Mouse (Mus musculus) liver, postnatal 0 days (tissue): ENCODE data around the gene Rmi2. TPM values are rescaled to one million over a fixed set of nuclear protein-coding genes. Genes with fewer than 3 reads are reported as not detected.
A peak's percentile ranks its signal among the peaks of the same experiment; 100 is the strongest.

Experiments
- ATAC-seq: fragments of 200-750 bp; cut with Nextera tagmentation; 2 replicates; pipeline ENCODE4 v1.8.0; 2017; ENCODE audit warnings: mild to moderate bottlenecking, moderate library complexity
- DNase-seq: peaks from one replicate; pipeline ENCODE4 v3.0.0-alpha.2; 2016
- H3K27ac ChIP-seq: fragments of 300-500 bp; sonication (generic); 2 replicates; pipeline ENCODE4 v1.5.1; 2014; ENCODE audit warnings: antibody characterized with exemption, moderate library complexity, mild to moderate bottlenecking, low read depth
- H3K27me3 ChIP-seq: fragments of 300-500 bp; sonication (generic); 2 replicates; pipeline ENCODE4 v1.6.1; 2014; ENCODE audit warnings: low read length, control low read depth, mixed read lengths; ENCODE audit not compliant: insufficient read depth
- H3K36me3 ChIP-seq: fragments of 300-500 bp; sonication (generic); replicated peaks from 2 replicates; pipeline ENCODE4 v1.6.1; 2014; ENCODE audit warnings: mild to moderate bottlenecking, control low read depth, low read length, moderate library complexity, mixed read lengths; ENCODE audit not compliant: insufficient read depth
- H3K4me1 ChIP-seq: fragments of 300-500 bp; sonication (generic); 2 replicates; pipeline ENCODE4 v1.6.1; 2014; ENCODE audit warnings: antibody characterized with exemption, mild to moderate bottlenecking, control low read depth; ENCODE audit not compliant: insufficient read depth
- H3K4me2 ChIP-seq: fragments of 300-500 bp; sonication (generic); 2 replicates; pipeline ENCODE4 v1.6.1; 2014; ENCODE audit warnings: low read depth, mild to moderate bottlenecking, low read length, moderate library complexity, mixed read lengths
- H3K4me3 ChIP-seq: fragments of 300-500 bp; sonication (generic); 2 replicates; pipeline ENCODE4 v1.5.1; 2014; ENCODE audit warnings: low read depth, low read length
- H3K9ac ChIP-seq: fragments of 300-500 bp; sonication (generic); replicated peaks from 2 replicates; pipeline ENCODE4 v1.6.1; 2014; ENCODE audit warnings: mild to moderate bottlenecking, moderate library complexity
- H3K9me3 ChIP-seq: fragments of 300-500 bp; sonication (generic); 2 replicates; pipeline ENCODE4 v1.6.1; 2016; ENCODE audit warnings: mild to moderate bottlenecking, control low read depth, low read length, mixed read lengths
- CTCF ChIP-seq: sonication (generic); IDR thresholded peaks from 2 replicates; pipeline ENCODE4 v1.5.1; 2016; ENCODE audit warnings: antibody characterized with exemption, low read depth
- EP300 ChIP-seq: IDR thresholded peaks from 2 replicates; pipeline ENCODE4 v1.6.1; 2016; ENCODE audit warnings: antibody characterized with exemption, low read depth, mild to moderate bottlenecking
- WGBS: fragments of 180-500 bp; shearing (Covaris S2); extraction: QIAGEN DNeasy Blood & Tissue Kit; methylation state at CpG from one replicate; pipeline ENCODE4 v1.1.7; 2014; ENCODE audit not compliant: insufficient replicate concordance; 5-methylcytosine and 5-hydroxymethylcytosine counted together
- polyA plus RNA-seq: library from polyadenylated mRNA; unstranded; fragments of >200 nt; fragmentation: Nextera tagmentation; extraction: Ambion mirVana; gene quantifications from 2 replicates; pipeline ENCODE4 v1.2.1, GENCODE M21; 2015

Gene Rmi2
- polyA plus RNA-seq, 1 experiment from 2014 or later: 1.1 TPM

- Histone ChIP-seq H3K4me3 (no peak overlapping the region), H3K36me3 (0 out of 2 replicates have a peak, but pooled peaks cover 3% of the 10 kb centered on the region), H3K9ac (no peak overlapping the region), H3K9me3 (no peaks in the 10 kb centered on the region), H3K4me2 (no peak overlapping the region), H3K27ac (no peak overlapping the region), H3K4me1 (peaks cover 28% of the 10 kb centered on the region), H3K27me3 (no peaks in the 10 kb centered on the region)
- TF ChIP-seq EP300 (no peak), CTCF (no peak)
- WGBS: 86% methylated on average over 3 of the region's 3 CpGs
- DNase-seq: no peak
- no peak for ATAC-seq
These were observed 1.5 kb downstream of the Rmi2 start for GRCm38 (mm10) chr16:10836388-10836787.

GRCm38 (mm10) chr16:10837250-10837649 lies 2.4 kb downstream of the Rmi2 start:
- no peak for ATAC-seq

GRCm38 (mm10) chr16:10837903-10838302 lies 3.0 kb downstream of the Rmi2 start:
- TF ChIP-seq CTCF (no peak), EP300 (no peak)
- H3K4me2 ChIP-seq: peak overlapping the region; percentile 42
- DNase-seq: no peak
- 43% methylated on average over 1 of the region's 1 CpGs for WGBS
- peak overlapping the region; percentile 60 for H3K27ac ChIP-seq
- ATAC-seq: no peak
- no peak overlapping the region for H3K4me3 ChIP-seq
- H3K36me3 ChIP-seq: 0 out of 2 replicates have a peak, but pooled peaks cover 3% of the 10 kb centered on the region
- H3K4me1 ChIP-seq: peaks cover 28% of the 10 kb centered on the region
- no peaks in the 10 kb centered on the region for H3K27me3 ChIP-seq
- H3K9me3 ChIP-seq: no peaks in the 10 kb centered on the region
- H3K9ac ChIP-seq: no peak overlapping the region

More at GRCm38 (mm10) chr16:10837250-10837649, 2.4 kb downstream of the Rmi2 start:
- 78% methylated on average over 3 of the region's 3 CpGs for WGBS
- H3K9me3 ChIP-seq: no peaks in the 10 kb centered on the region
- no peak overlapping the region for H3K4me3 ChIP-seq
- 0 out of 2 replicates have a peak, but pooled peaks cover 3% of the 10 kb centered on the region for H3K36me3 ChIP-seq
- no peak overlapping the region for H3K9ac ChIP-seq
- TF ChIP-seq CTCF (no peak), EP300 (no peak)
- DNase-seq: no peak
- H3K27ac ChIP-seq: no peak overlapping the region
- H3K4me1 ChIP-seq: peaks cover 28% of the 10 kb centered on the region
- no peak overlapping the region for H3K4me2 ChIP-seq
- no peaks in the 10 kb centered on the region for H3K27me3 ChIP-seq

DNA sequence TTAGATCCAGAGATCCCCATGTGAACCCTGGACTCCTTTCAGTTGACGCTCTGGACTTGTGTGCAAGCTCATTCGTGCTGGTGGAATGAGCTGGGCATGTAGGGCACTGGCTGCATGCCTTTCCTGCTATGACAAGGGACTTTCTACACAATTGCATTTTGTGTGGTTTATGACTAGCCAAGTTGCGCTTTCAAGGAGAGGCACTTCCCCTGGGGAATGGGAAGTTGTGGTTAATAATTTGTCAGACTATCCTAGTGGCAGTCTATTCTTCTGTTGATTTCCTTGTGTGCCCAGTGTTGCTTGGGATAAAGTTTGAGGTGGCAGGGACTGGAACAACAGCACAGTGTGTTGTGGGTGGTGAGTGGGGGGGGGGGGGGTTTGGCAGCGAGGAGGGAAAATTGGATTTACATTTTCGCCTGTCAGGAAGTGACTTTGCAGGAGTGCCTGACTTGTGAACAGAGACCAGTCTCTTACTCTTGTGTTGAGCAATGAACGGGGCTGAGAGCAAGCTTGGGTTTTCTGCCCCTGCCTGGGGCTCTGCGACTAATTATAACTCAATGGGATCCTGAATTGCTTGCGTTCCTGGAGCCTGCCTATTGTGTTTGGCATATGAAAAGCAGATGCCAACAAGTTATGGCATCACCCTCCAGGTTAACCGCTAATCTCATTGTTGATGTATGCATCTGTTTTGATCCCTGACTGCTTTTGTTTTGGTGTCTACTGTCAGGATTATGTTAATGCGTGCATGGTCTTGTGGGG lies 3.8 kb downstream of the Rmi2 start:
- TF ChIP-seq EP300 (no peak), CTCF (no peak)
- 32% methylated on average over 10 of the region's 10 CpGs for WGBS
- Histone ChIP-seq H3K9ac (no peak overlapping the region), H3K9me3 (no peaks in the 10 kb centered on the region), H3K4me1 (peaks cover 34% of the 10 kb centered on the region), H3K27me3 (no peaks in the 10 kb centered on the region), H3K36me3 (0 out of 2 replicates have a peak, but pooled peaks cover 3% of the 10 kb centered on the region), H3K27ac (peak overlapping the region; percentile 60), H3K4me3 (no peak overlapping the region), H3K4me2 (peak overlapping the region; percentile 42)
- no peak for ATAC-seq
- DNase-seq: peak; percentile 32

DNA sequence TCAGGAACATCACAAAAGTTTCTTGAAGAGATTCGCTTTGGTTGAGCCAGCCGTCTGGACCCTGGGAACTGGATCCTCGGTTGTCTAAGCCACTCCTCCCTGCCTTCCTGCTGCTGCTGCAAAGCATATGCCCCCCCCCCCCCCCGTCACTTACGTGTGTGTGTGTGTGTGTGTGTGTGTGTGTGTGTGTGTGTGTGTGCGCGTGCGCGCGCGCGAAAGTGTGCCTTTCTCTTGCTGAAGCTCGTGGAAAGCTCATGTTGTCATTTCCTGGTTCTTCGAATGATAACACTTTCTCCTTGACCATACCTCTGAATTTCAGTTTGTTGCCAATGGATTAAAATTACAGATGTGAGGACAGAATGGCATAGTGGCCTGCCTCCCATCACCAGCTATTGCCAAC lies 5.2 kb downstream of the Rmi2 start:
- no peak overlapping the region for H3K4me2 ChIP-seq
- 0 out of 2 replicates have a peak, but pooled peaks cover 3% of the 10 kb centered on the region for H3K36me3 ChIP-seq
- H3K4me3 ChIP-seq: no peak overlapping the region
- DNase-seq: no peak
- ATAC-seq: no peak
- WGBS: 75% methylated on average over 12 of the region's 14 CpGs
- no peaks in the 10 kb centered on the region for H3K9me3 ChIP-seq
- no peaks in the 10 kb centered on the region for H3K27me3 ChIP-seq
- H3K4me1 ChIP-seq: peaks cover 40% of the 10 kb centered on the region
- H3K9ac ChIP-seq: no peak overlapping the region
- no peak for TF ChIP-seq EP300
- no peak for TF ChIP-seq CTCF
- H3K27ac ChIP-seq: no peak overlapping the region

DNA sequence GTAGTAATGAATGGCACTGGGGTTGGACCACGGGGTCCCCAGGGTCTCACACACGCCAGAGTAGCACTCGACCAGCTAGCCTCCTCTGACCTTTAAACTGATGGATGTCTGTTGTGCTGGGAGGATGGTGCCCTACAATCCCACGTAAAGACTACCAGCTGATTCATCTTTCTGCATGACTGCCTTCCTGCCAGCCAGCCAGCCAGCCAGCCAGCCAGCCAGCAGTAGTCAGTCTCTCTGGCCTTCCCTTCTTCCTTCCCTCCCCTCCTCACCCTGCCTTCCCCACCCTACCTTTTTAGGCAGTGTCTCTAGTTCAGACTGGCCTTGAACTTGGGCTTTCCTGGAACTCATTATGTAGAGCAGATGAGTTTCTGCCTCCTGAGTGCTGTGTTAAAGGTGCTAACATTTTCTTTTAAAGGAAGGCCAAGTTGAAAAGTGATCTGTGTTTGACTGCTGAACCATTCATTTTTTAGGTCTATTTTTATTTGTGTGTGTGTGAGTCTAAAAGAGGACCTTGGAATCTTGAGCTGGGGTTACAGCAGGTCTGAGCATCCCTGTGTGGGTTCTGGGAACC lies 7.5 kb downstream of the Rmi2 start:
- Histone ChIP-seq H3K9ac (no peak overlapping the region), H3K36me3 (0 out of 2 replicates have a peak, but pooled peaks cover 3% of the 10 kb centered on the region), H3K9me3 (no peaks in the 10 kb centered on the region), H3K4me2 (no peak overlapping the region), H3K4me1 (peaks cover 30% of the 10 kb centered on the region), H3K27me3 (no peaks in the 10 kb centered on the region), H3K4me3 (no peak overlapping the region), H3K27ac (no peak overlapping the region)
- TF ChIP-seq CTCF (no peak), EP300 (no peak)
- ATAC-seq (no peak), DNase-seq (no peak)
- 79% methylated on average over 4 of the region's 4 CpGs for WGBS
